Mouse (Mus musculus) kidney, postnatal 0 days (tissue): ENCODE results near the gene Zdhhc13. TPM values are rescaled to one million over a fixed set of nuclear protein-coding genes. Genes with fewer than 3 reads are reported as not detected.

Experiments
- ATAC-seq: fragments of 200-750 bp; cut with Nextera tagmentation; replicated peaks from 2 replicates; pipeline ENCODE4 v1.8.0; 2017; ENCODE audit warnings: low read depth, moderate number of reproducible peaks, moderate TSS enrichment, moderate library complexity; ENCODE audit not compliant: low FRiP score
- DNase-seq: peaks from one replicate; pipeline ENCODE4 v3.0.0-alpha.2; 2016; ENCODE audit warnings: low spot score
- H3K27ac ChIP-seq: fragments of 300-500 bp; sonication (generic); 2 replicates; pipeline ENCODE4 v1.5.1; 2014; ENCODE audit warnings: mild to moderate bottlenecking
- H3K27me3 ChIP-seq: fragments of 300-500 bp; sonication (generic); 2 replicates; pipeline ENCODE4 v1.6.1; 2014; ENCODE audit warnings: low read length, mixed read lengths; ENCODE audit not compliant: insufficient read depth
- H3K36me3 ChIP-seq: fragments of 300-500 bp; sonication (generic); 2 replicates; pipeline ENCODE4 v1.6.1; 2014; ENCODE audit warnings: low read length, mixed read lengths; ENCODE audit not compliant: insufficient read depth
- H3K4me1 ChIP-seq: fragments of 300-500 bp; sonication (generic); replicated peaks from 2 replicates; pipeline ENCODE4 v1.6.1; 2014; ENCODE audit warnings: antibody characterized with exemption, low read length, mixed read lengths; ENCODE audit not compliant: insufficient read depth
- H3K4me2 ChIP-seq: fragments of 300-500 bp; sonication (generic); 2 replicates; pipeline ENCODE4 v1.6.1; 2014; ENCODE audit warnings: mild to moderate bottlenecking, low read length, moderate library complexity, mixed read lengths
- H3K4me3 ChIP-seq: fragments of 300-500 bp; sonication (generic); replicated peaks from 2 replicates; pipeline ENCODE4 v1.5.1; 2014; ENCODE audit warnings: low read depth, low read length
- H3K9ac ChIP-seq: fragments of 300-500 bp; sonication (generic); 2 replicates; pipeline ENCODE4 v1.6.1; 2014; ENCODE audit warnings: low read depth, low read length
- H3K9me3 ChIP-seq: fragments of 300-500 bp; sonication (generic); replicated peaks from 2 replicates; pipeline ENCODE4 v1.6.1; 2016; ENCODE audit warnings: low read length, inconsistent platforms, mixed read lengths
- CTCF ChIP-seq: IDR thresholded peaks from 2 replicates; pipeline ENCODE4 v1.5.1; 2016; ENCODE audit warnings: antibody characterized with exemption, low read depth, mild to moderate bottlenecking, moderate library complexity
- whole genome bisulfite sequencing: fragments of 180-500 bp; shearing (Covaris S2); extraction: QIAGEN DNeasy Blood & Tissue Kit; methylation state at CpG from one replicate; pipeline ENCODE4 v1.1.7; 2014; 5-methylcytosine and 5-hydroxymethylcytosine counted together
- polyA plus RNA-seq: library from polyadenylated mRNA; unstranded; fragments of >200 nt; fragmentation: Nextera tagmentation; extraction: Ambion mirVana; gene quantifications from 2 replicates; pipeline ENCODE4 v1.2.1, GENCODE M21; 2015

Zdhhc13 gene
- polyA plus RNA-seq, 1 experiment from 2014 or later, result 43.2 TPM

DNA sequence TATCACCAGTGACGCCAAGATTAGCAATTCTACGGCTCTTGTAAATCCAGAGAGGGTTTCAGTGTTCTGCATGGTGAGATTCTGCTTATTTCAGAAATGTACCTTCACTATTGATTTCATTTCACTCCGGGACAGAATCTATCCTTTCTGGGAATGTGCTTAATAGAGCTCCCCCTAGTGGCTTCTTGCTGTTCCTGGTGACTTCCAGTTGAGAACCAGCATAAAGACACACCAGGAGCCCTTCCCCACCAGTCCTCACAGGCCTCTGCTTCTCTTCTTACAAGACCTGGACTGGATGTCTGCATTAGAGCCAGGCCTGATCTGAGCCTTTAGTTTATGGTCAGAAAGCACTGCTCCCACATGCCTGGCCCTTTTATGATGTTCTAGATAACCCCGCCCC, 87.7 kb downstream of the Zdhhc13 start:
- no peaks in the 10 kb centered on the region for H3K9me3 ChIP-seq
- H3K36me3 ChIP-seq, result peaks cover 29% of the 10 kb centered on the region
- no peak overlapping the region for H3K9ac ChIP-seq
- ATAC-seq (no peak), DNase-seq (peak; percentile 87)
- TF ChIP-seq CTCF, result peak; percentile 83
- no peak overlapping the region for H3K4me2 ChIP-seq
- 0 out of 2 replicates have a peak, but pooled peaks cover 4% of the 10 kb centered on the region for H3K4me1 ChIP-seq
- H3K27me3 ChIP-seq, result no peaks in the 10 kb centered on the region
- WGBS, result 67% methylated on average over 4 of the region's 4 CpGs
- no peak overlapping the region for H3K27ac ChIP-seq
- no peak overlapping the region for H3K4me3 ChIP-seq

Other genes starting within 250 kb of the Zdhhc13 start
- gene Mrgprb2, start 230.9 kb upstream of the Zdhhc13 start, polyA plus RNA-seq, result not detected in 2 replicates
- gene Mrgprb3, start 145.2 kb upstream of the Zdhhc13 start, polyA plus RNA-seq, result not detected in 2 replicates
- not detected in 2 replicates for gene Csrp3, start 59.0 kb downstream of the Zdhhc13 start, polyA plus RNA-seq
- 5.5 and 7.3 TPM in 2 replicates for gene E2f8, start 92.6 kb downstream of the Zdhhc13 start, polyA plus RNA-seq
- gene Nav2, start 119.7 kb downstream of the Zdhhc13 start, polyA plus RNA-seq, result 10.1 and 12.7 TPM in 2 replicates